Mouse (Mus musculus) midbrain, embryonic 12.5 days (tissue): Measurements from ENCODE around the gene Gabbr2. TPM values are rescaled to one million over a fixed set of nuclear protein-coding genes. Genes with fewer than 3 reads are reported as not detected.

Experiments
- ATAC-seq: fragments of 200-750 bp; cut with Nextera tagmentation; 2 replicates; pipeline ENCODE4 v1.8.0; 2017; ENCODE audit warnings: low read depth, moderate TSS enrichment, moderate library complexity; ENCODE audit not compliant: low FRiP score
- H3K27ac ChIP-seq: fragments of 300-500 bp; sonication (generic); replicated peaks from 2 replicates; pipeline ENCODE4 v1.5.1; 2016; ENCODE audit warnings: mild to moderate bottlenecking
- H3K27me3 ChIP-seq: fragments of 300-500 bp; sonication (generic); 2 replicates; pipeline ENCODE4 v1.6.1; 2016; ENCODE audit warnings: mild to moderate bottlenecking
- H3K36me3 ChIP-seq: fragments of 300-500 bp; sonication (generic); 2 replicates; pipeline ENCODE4 v1.6.1; 2016
- H3K4me1 ChIP-seq: fragments of 300-500 bp; sonication (generic); 2 replicates; pipeline ENCODE4 v1.6.1; 2016
- H3K4me2 ChIP-seq: fragments of 300-500 bp; sonication (generic); replicated peaks from 2 replicates; pipeline ENCODE4 v1.6.1; 2016; ENCODE audit warnings: mild to moderate bottlenecking, moderate library complexity
- H3K4me3 ChIP-seq: fragments of 300-500 bp; sonication (generic); 2 replicates; pipeline ENCODE4 v1.5.1; 2016; ENCODE audit warnings: mild to moderate bottlenecking
- H3K9ac ChIP-seq: fragments of 300-500 bp; sonication (generic); replicated peaks from 2 replicates; pipeline ENCODE4 v1.6.1; 2016; ENCODE audit warnings: mild to moderate bottlenecking, moderate library complexity
- H3K9me3 ChIP-seq: fragments of 300-500 bp; sonication (generic); 2 replicates; pipeline ENCODE4 v1.6.1; 2016; ENCODE audit warnings: mild to moderate bottlenecking
- WGBS: fragments of 180-500 bp; shearing (Covaris S2); methylation state at CpG from one replicate; pipeline ENCODE4 v1.1.7; 2016; 5-methylcytosine and 5-hydroxymethylcytosine counted together
- polyA plus RNA-seq: library from polyadenylated mRNA; unstranded; fragments of >200 nt; fragmentation: Nextera tagmentation; extraction: Ambion mirVana; gene quantifications from 2 replicates; pipeline ENCODE4 v1.2.1, GENCODE M21; 2016

Gene Gabbr2
- 0.68 and 0.69 TPM in 2 replicates for polyA plus RNA-seq

- H3K27me3 ChIP-seq: peaks cover 70% of the 10 kb centered on the region
- peak within 1 kb of the TSS; percentile 65 for H3K4me3 ChIP-seq
- peak within 1 kb of the TSS; percentile 70 for H3K27ac ChIP-seq
- WGBS: 1% methylated on average over 94 of the region's 134 CpGs
- H3K36me3 ChIP-seq: no peaks in the 10 kb centered on the region
- ATAC-seq: peak; percentile 82
- peak within 1 kb of the TSS; percentile 71 for H3K9ac ChIP-seq
- peaks cover 24% of the 10 kb centered on the region for H3K4me1 ChIP-seq
- peak within 1 kb of the TSS; percentile 91 for H3K4me2 ChIP-seq
- H3K9me3 ChIP-seq: no peaks in the 10 kb centered on the region
These were observed at the start of gene Gabbr2 for GRCm38 (mm10) chr4:46991016-46991958. Gabbr2 (minus strand) TSS chr4:46991873.

GRCm38 (mm10) chr4:47039586-47039985 is 47.9 kb upstream of the Gabbr2 start:
- ATAC-seq: no peak
- Histone ChIP-seq H3K4me1 (peaks cover 11% of the 10 kb centered on the region; the same call in 1 of the 2 replicates), H3K36me3 (0 out of 2 replicates have a peak, but pooled peaks cover 5% of the 10 kb centered on the region), H3K4me2 (no peak overlapping the region), H3K27ac (no peak overlapping the region), H3K27me3 (no peaks in the 10 kb centered on the region), H3K9ac (no peak overlapping the region), H3K9me3 (no peaks in the 10 kb centered on the region), H3K4me3 (no peak overlapping the region)
- whole genome bisulfite sequencing: 92% methylated on average over 10 of the region's 10 CpGs

- H3K36me3 ChIP-seq: 0 out of 2 replicates have a peak, but pooled peaks cover 5% of the 10 kb centered on the region
- no peaks in the 10 kb centered on the region for H3K9me3 ChIP-seq
- 18% methylated on average over 5 of the region's 5 CpGs for WGBS
- peaks cover 11% of the 10 kb centered on the region; the same call in 1 of the 2 replicates for H3K4me1 ChIP-seq
- H3K9ac ChIP-seq: no peak overlapping the region
- no peak overlapping the region for H3K4me2 ChIP-seq
- H3K4me3 ChIP-seq: no peak overlapping the region
- no peak overlapping the region for H3K27ac ChIP-seq
- no peaks in the 10 kb centered on the region for H3K27me3 ChIP-seq
- ATAC-seq: no peak; the same call in 1 of the 2 replicates
These were observed 45.6 kb upstream of the Gabbr2 start for GRCm38 (mm10) chr4:47037321-47037657.

- H3K36me3 ChIP-seq: 0 out of 2 replicates have a peak, but pooled peaks cover 5% of the 10 kb centered on the region
- H3K27ac ChIP-seq: no peak overlapping the region
- H3K9me3 ChIP-seq: no peaks in the 10 kb centered on the region
- 72% methylated on average over 13 of the region's 13 CpGs for WGBS
- H3K4me3 ChIP-seq: no peak overlapping the region
- no peak overlapping the region for H3K4me2 ChIP-seq
- no peaks in the 10 kb centered on the region for H3K27me3 ChIP-seq
- ATAC-seq: no peak
- H3K9ac ChIP-seq: no peak overlapping the region
- peaks cover 11% of the 10 kb centered on the region; the same call in 1 of the 2 replicates for H3K4me1 ChIP-seq
These were observed 45.0 kb upstream of the Gabbr2 start for GRCm38 (mm10) chr4:47036486-47037320.

- 59% methylated on average over 14 of the region's 14 CpGs for WGBS
- Histone ChIP-seq H3K9ac (no peak overlapping the region), H3K36me3 (0 out of 2 replicates have a peak, but pooled peaks cover 5% of the 10 kb centered on the region), H3K4me2 (no peak overlapping the region), H3K27ac (no peak overlapping the region), H3K27me3 (no peaks in the 10 kb centered on the region), H3K9me3 (no peaks in the 10 kb centered on the region), H3K4me1 (peaks cover 11% of the 10 kb centered on the region; the same call in 1 of the 2 replicates), H3K4me3 (no peak overlapping the region)
- no peak for ATAC-seq
These were observed 43.9 kb upstream of the Gabbr2 start for GRCm38 (mm10) chr4:47035536-47035935.

GRCm38 (mm10) chr4:47032171-47032570 is 40.5 kb upstream of the Gabbr2 start:
- Histone ChIP-seq H3K4me1 (peaks cover 11% of the 10 kb centered on the region; the same call in 1 of the 2 replicates), H3K36me3 (no peaks in the 10 kb centered on the region), H3K9ac (no peak overlapping the region), H3K9me3 (no peaks in the 10 kb centered on the region), H3K27me3 (no peaks in the 10 kb centered on the region), H3K4me2 (no peak overlapping the region), H3K27ac (no peak overlapping the region), H3K4me3 (no peak overlapping the region)
- whole genome bisulfite sequencing: 86% methylated on average over 8 of the region's 8 CpGs
- ATAC-seq: no peak

- no peak overlapping the region for H3K27ac ChIP-seq
- ATAC-seq: no peak
- no peaks in the 10 kb centered on the region for H3K27me3 ChIP-seq
- H3K9ac ChIP-seq: no peak overlapping the region
- H3K4me3 ChIP-seq: no peak overlapping the region
- no peak overlapping the region for H3K4me2 ChIP-seq
- H3K9me3 ChIP-seq: no peaks in the 10 kb centered on the region
- H3K4me1 ChIP-seq: no peaks in the 10 kb centered on the region; the same call in 1 of the 2 replicates
- WGBS: 82% methylated on average over 5 of the region's 5 CpGs
- no peaks in the 10 kb centered on the region; the same call in 1 of the 2 replicates for H3K36me3 ChIP-seq
These were observed 37.1 kb upstream of the Gabbr2 start for GRCm38 (mm10) chr4:47028791-47029190.

- Histone ChIP-seq H3K4me1 (no peaks in the 10 kb centered on the region), H3K9ac (no peak overlapping the region), H3K4me3 (no peak overlapping the region), H3K9me3 (no peaks in the 10 kb centered on the region), H3K27me3 (no peaks in the 10 kb centered on the region), H3K27ac (no peak overlapping the region), H3K4me2 (no peak overlapping the region), H3K36me3 (no peaks in the 10 kb centered on the region; the same call in 1 of the 2 replicates)
- no peak for ATAC-seq
- WGBS: 74% methylated on average over 6 of the region's 6 CpGs
These were observed 32.3 kb upstream of the Gabbr2 start for GRCm38 (mm10) chr4:47023949-47024348.

- Histone ChIP-seq H3K4me3 (no peak overlapping the region), H3K27ac (no peak overlapping the region), H3K27me3 (no peaks in the 10 kb centered on the region), H3K4me2 (no peak overlapping the region), H3K9me3 (no peaks in the 10 kb centered on the region), H3K9ac (no peak overlapping the region), H3K4me1 (no peaks in the 10 kb centered on the region), H3K36me3 (no peaks in the 10 kb centered on the region; the same call in 1 of the 2 replicates)
- ATAC-seq: no peak
- 79% methylated on average over 10 of the region's 10 CpGs for WGBS
These were observed 31.3 kb upstream of the Gabbr2 start for GRCm38 (mm10) chr4:47022804-47023603.

- no peaks in the 10 kb centered on the region for H3K9me3 ChIP-seq
- H3K4me1 ChIP-seq: no peaks in the 10 kb centered on the region
- no peak overlapping the region for H3K4me3 ChIP-seq
- peaks cover 11% of the 10 kb centered on the region; the same call in 1 of the 2 replicates for H3K36me3 ChIP-seq
- H3K27me3 ChIP-seq: no peaks in the 10 kb centered on the region
- no peak overlapping the region for H3K4me2 ChIP-seq
- ATAC-seq: no peak
- no peak overlapping the region for H3K27ac ChIP-seq
- no peak overlapping the region for H3K9ac ChIP-seq
- 8% methylated on average over 5 of the region's 5 CpGs for WGBS
These were observed 28.9 kb upstream of the Gabbr2 start for GRCm38 (mm10) chr4:47020563-47020962.

- H3K9me3 ChIP-seq: no peaks in the 10 kb centered on the region
- H3K27ac ChIP-seq: no peak overlapping the region
- WGBS: 81% methylated on average over 3 of the region's 3 CpGs
- ATAC-seq: no peak
- peaks cover 11% of the 10 kb centered on the region; the same call in 1 of the 2 replicates for H3K36me3 ChIP-seq
- no peak overlapping the region for H3K4me2 ChIP-seq
- no peaks in the 10 kb centered on the region for H3K27me3 ChIP-seq
- H3K4me3 ChIP-seq: no peak overlapping the region
- 0 out of 2 replicates have a peak, but pooled peaks cover 2% of the 10 kb centered on the region for H3K4me1 ChIP-seq
- no peak overlapping the region for H3K9ac ChIP-seq
These were observed 23.5 kb upstream of the Gabbr2 start for GRCm38 (mm10) chr4:47015156-47015555.
